Mouse (Mus musculus) neural tube, embryonic 15.5 days (tissue): Measurements from ENCODE around the gene Dop1a. TPM values are rescaled to one million over a fixed set of nuclear protein-coding genes. Genes with fewer than 3 reads are reported as not detected.
"Not testable (repeated sequence)": the region's sequence is repeated elsewhere in the genome, so short reads cannot be mapped to it uniquely, and the experiment has no call there.

Experiments used
- ATAC-seq: fragments of 200-750 bp; cut with Nextera tagmentation; 2 replicates; pipeline ENCODE4 v1.8.0; 2017; ENCODE audit warnings: mild to moderate bottlenecking, moderate TSS enrichment, moderate library complexity; ENCODE audit not compliant: low FRiP score
- H3K27ac ChIP-seq: fragments of 300-500 bp; sonication (generic); replicated peaks from 2 replicates; pipeline ENCODE4 v1.5.1; 2015; ENCODE audit warnings: mild to moderate bottlenecking, inconsistent platforms
- H3K27me3 ChIP-seq: fragments of 300-500 bp; sonication (generic); replicated peaks from 2 replicates; pipeline ENCODE4 v1.6.1; 2015; ENCODE audit warnings: inconsistent platforms
- H3K36me3 ChIP-seq: fragments of 300-500 bp; sonication (generic); 2 replicates; pipeline ENCODE4 v1.6.1; 2015; ENCODE audit warnings: inconsistent platforms
- H3K4me1 ChIP-seq: fragments of 300-500 bp; sonication (generic); 2 replicates; pipeline ENCODE4 v1.6.1; 2015; ENCODE audit warnings: inconsistent platforms
- H3K4me2 ChIP-seq: fragments of 300-500 bp; sonication (generic); 2 replicates; pipeline ENCODE4 v1.6.1; 2015; ENCODE audit warnings: inconsistent platforms, mild to moderate bottlenecking, moderate library complexity
- H3K4me3 ChIP-seq: fragments of 300-500 bp; sonication (generic); replicated peaks from 2 replicates; pipeline ENCODE4 v1.5.1; 2015; ENCODE audit warnings: mild to moderate bottlenecking, inconsistent platforms
- H3K9ac ChIP-seq: fragments of 300-500 bp; sonication (generic); replicated peaks from 2 replicates; pipeline ENCODE4 v1.6.1; 2015; ENCODE audit warnings: mild to moderate bottlenecking, inconsistent platforms
- H3K9me3 ChIP-seq: fragments of 300-500 bp; sonication (generic); replicated peaks from 2 replicates; pipeline ENCODE4 v1.6.1; 2016; ENCODE audit warnings: inconsistent platforms
- WGBS: fragments of 180-500 bp; shearing (Covaris S2); methylation state at CpG from one replicate; pipeline ENCODE4 v1.1.7; 2015; ENCODE audit warnings: mixed read lengths; 5-methylcytosine and 5-hydroxymethylcytosine counted together
- polyA plus RNA-seq: library from polyadenylated mRNA; unstranded; fragments of >200 nt; fragmentation: Nextera tagmentation; extraction: Ambion mirVana; gene quantifications from 2 replicates; pipeline ENCODE4 v1.2.1, GENCODE M21; 2015

Gene Dop1a
- polyA plus RNA-seq, 1 experiment from 2014 or later = 30.7 TPM

- Histone ChIP-seq H3K4me3 (no peak overlapping the region), H3K9me3 (no peaks in the 10 kb centered on the region), H3K4me2 (no peak overlapping the region), H3K36me3 (no peaks in the 10 kb centered on the region), H3K4me1 (no peaks in the 10 kb centered on the region), H3K9ac (no peak overlapping the region), H3K27ac (no peak overlapping the region), H3K27me3 (no peaks in the 10 kb centered on the region)
- 95% methylated on average over 11 of the region's 11 CpGs for WGBS
- ATAC-seq = no peak
Measured at GRCm38 (mm10) chr9:86587019-86587795, 120.3 kb downstream of the Dop1a start.

GRCm38 (mm10) chr9:86592676-86593668 lies 126.0 kb downstream of the Dop1a start:
- 0 out of 2 replicates have a peak, but pooled peaks cover 7% of the 10 kb centered on the region for H3K36me3 ChIP-seq
- H3K9me3 ChIP-seq = no peaks in the 10 kb centered on the region
- no peak overlapping the region for H3K4me2 ChIP-seq
- H3K4me1 ChIP-seq = 0 out of 2 replicates have a peak, but pooled peaks cover 4% of the 10 kb centered on the region
- H3K27me3 ChIP-seq = no peaks in the 10 kb centered on the region
- ATAC-seq = 0 out of 2 replicates have a peak, but pooled peaks have one; percentile 48
- H3K4me3 ChIP-seq = no peak overlapping the region
- no peak overlapping the region for H3K27ac ChIP-seq
- 75% methylated on average over 19 of the region's 19 CpGs for WGBS
- H3K9ac ChIP-seq = no peak overlapping the region

- H3K4me1 ChIP-seq, ATAC-seq, H3K4me2 ChIP-seq, H3K27me3 ChIP-seq, H3K4me3 ChIP-seq, H3K27ac ChIP-seq, H3K36me3 ChIP-seq, H3K9me3 ChIP-seq, H3K9ac ChIP-seq: not testable (repeated sequence)
- 78% methylated on average over 10 of the region's 10 CpGs for WGBS
Measured at GRCm38 (mm10) chr9:86594357-86594767, 127.4 kb downstream of the Dop1a start.

- ATAC-seq, H3K9ac ChIP-seq, H3K36me3 ChIP-seq, H3K4me3 ChIP-seq, H3K4me1 ChIP-seq, H3K4me2 ChIP-seq, H3K9me3 ChIP-seq, H3K27me3 ChIP-seq, H3K27ac ChIP-seq: not testable (repeated sequence)
Measured at GRCm38 (mm10) chr9:86596983-86597382, 130.0 kb downstream of the Dop1a start.

GRCm38 (mm10) chr9:86599723-86600303 lies 132.9 kb downstream of the Dop1a start:
- WGBS = 59% methylated on average over 8 of the region's 8 CpGs
- no peak overlapping the region for H3K27ac ChIP-seq
- H3K9ac ChIP-seq = no peak overlapping the region
- no peaks in the 10 kb centered on the region for H3K9me3 ChIP-seq
- no peak overlapping the region for H3K4me2 ChIP-seq
- no peak for ATAC-seq
- H3K27me3 ChIP-seq = no peaks in the 10 kb centered on the region
- H3K36me3 ChIP-seq = 0 out of 2 replicates have a peak, but pooled peaks cover 7% of the 10 kb centered on the region
- no peaks in the 10 kb centered on the region for H3K4me1 ChIP-seq
- H3K4me3 ChIP-seq = no peak overlapping the region

Other genes with a start within 250 kb of the Dop1a start
- gene Ube2cbp, start 2.2 kb upstream of the Dop1a start, polyA plus RNA-seq = 5.9 and 7.4 TPM in 2 replicates
- 32.0 and 32.2 TPM in 2 replicates for gene Pgm3, start 104.7 kb downstream of the Dop1a start, polyA plus RNA-seq
- 37.7 and 42.6 TPM in 2 replicates for gene Rwdd2a, start 104.8 kb downstream of the Dop1a start, polyA plus RNA-seq
- gene Me1, start 228.8 kb downstream of the Dop1a start, polyA plus RNA-seq = 47.1 and 54.1 TPM in 2 replicates